Mouse (Mus musculus): ENCODE data around the gene Cyp27b1.

GRCm38 (mm10) chr10:127077515-127077914, 29.5 kb downstream of the Cyp27b1 start:
- TF ChIP-seq CTCF (IDR thresholded peaks at IDR 0.05; ENCODE audit: low read depth) = no peak
- TF ChIP-seq EP300 (IDR thresholded peaks at IDR 0.05; ENCODE audit: low read depth) = no peak

Data from liver, embryonic 14.5 days (tissue).